Mouse (Mus musculus) ES-Bruce4 (cell line): ENCODE data around the gene Lax1.

Source experiments
- CTCF ChIP-seq: IDR thresholded peaks from one replicate; pipeline ENCODE4 v1.8.1; 2011; ENCODE audit warnings: low read depth, low read length
- EP300 ChIP-seq: IDR thresholded peaks from 2 replicates; pipeline ENCODE4 v1.6.1; 2011; ENCODE audit warnings: low read depth, low read length; ENCODE audit not compliant: insufficient read depth
- POLR2A ChIP-seq: IDR thresholded peaks from one replicate; pipeline ENCODE4 v1.8.1; 2011; ENCODE audit warnings: low read length; ENCODE audit not compliant: insufficient read depth

GRCm38 (mm10) chr1:133715191-133715590, 25.3 kb upstream of the Lax1 start:
- TF ChIP-seq CTCF (no peak), POLR2A (no peak), EP300 (no peak)
